Mouse (Mus musculus) megakaryocyte, embryonic 14.5 days (primary cell): ENCODE results near the gene 2900026A02Rik.

ENCODE experiments used
- FLI1 ChIP-seq: IDR thresholded peaks from 2 replicates; pipeline ENCODE4 v1.6.1; 2012; ENCODE audit warnings: low read length, inconsistent platforms, mixed read lengths
- GATA1 ChIP-seq: IDR thresholded peaks from 3 replicates; pipeline ENCODE4 v1.6.1; 2012; ENCODE audit warnings: mixed read lengths, low read length, inconsistent platforms, borderline replicate concordance

- TF ChIP-seq GATA1 (no peak), FLI1 (no peak)
These were observed 112.8 kb downstream of the 2900026A02Rik start for GRCm38 (mm10) chr5:113108165-113108764.
